Mouse (Mus musculus) MEL (cell line): ENCODE data around the gene Rbm47. TPM values are rescaled to one million over a fixed set of nuclear protein-coding genes. Genes with fewer than 3 reads are reported as not detected.

Experiments
- DNase-seq: peaks from one replicate; pipeline ENCODE4 v3.0.0; 2011; ENCODE audit warnings: low read depth, low spot score
- H3K27ac ChIP-seq: 2 replicates; pipeline ENCODE4 v1.5.1; 2012; ENCODE audit warnings: low read depth, mild to moderate bottlenecking, control low read depth, low read length, moderate library complexity; ENCODE audit not compliant: control insufficient read depth
- H3K27me3 ChIP-seq, 2 experiments: fragments of 150-350 bp in 1 of 2; sonication (generic) in 1 of 2; 2 replicates each; pipeline ENCODE4 v1.6.1; 2012; ENCODE audit warnings: low read length in 2 of 2, mild to moderate bottlenecking in 2 of 2, improper control_type of control experiment in 1 of 2, moderate library complexity in 1 of 2; ENCODE audit not compliant: insufficient read depth in 2 of 2, control insufficient read depth in 1 of 2
- H3K36me3 ChIP-seq, 2 experiments: 2 replicates each; pipeline ENCODE4 v1.6.1; 2012 to 2014; ENCODE audit warnings: low read length in 2 of 2, improper control_type of control experiment in 1 of 2, inconsistent platforms in 1 of 2, mild to moderate bottlenecking in 1 of 2; ENCODE audit not compliant: insufficient read depth in 2 of 2, control insufficient read depth in 1 of 2
- H3K4me1 ChIP-seq, 2 experiments: fragments of 150-350 bp in 1 of 2; sonication (generic) in 1 of 2; 2 replicates each; pipeline ENCODE4 v1.6.1; 2012; ENCODE audit warnings: low read length in 2 of 2, improper control_type of control experiment in 1 of 2, mild to moderate bottlenecking in 1 of 2; ENCODE audit not compliant: insufficient read depth in 2 of 2, control insufficient read depth in 1 of 2
- H3K4me3 ChIP-seq, 2 experiments: fragments of 150-350 bp in 1 of 2; sonication (generic) in 1 of 2; 2 replicates each; pipeline ENCODE4 v1.5.1; 2012; ENCODE audit warnings: low read depth in 2 of 2, low read length in 2 of 2, mild to moderate bottlenecking in 2 of 2, moderate library complexity in 2 of 2, control low read depth in 1 of 2, improper control_type of control experiment in 1 of 2; ENCODE audit not compliant: control insufficient read depth in 1 of 2, insufficient read depth in 1 of 2
- H3K79me2 ChIP-seq: 2 replicates; pipeline ENCODE4 v1.6.1; 2012; ENCODE audit warnings: mild to moderate bottlenecking, low read length, moderate library complexity; ENCODE audit not compliant: control insufficient read depth, poor library complexity, insufficient read depth
- H3K9ac ChIP-seq: 2 replicates; pipeline ENCODE4 v1.6.1; 2012; ENCODE audit warnings: low read depth, mild to moderate bottlenecking, control low read depth, low read length, moderate library complexity; ENCODE audit not compliant: control insufficient read depth, poor library complexity, severe bottlenecking
- H3K9me3 ChIP-seq: fragments of 150-350 bp; sonication (generic); replicated peaks from 2 replicates; pipeline ENCODE4 v1.6.1; 2012; ENCODE audit warnings: mild to moderate bottlenecking, low read length, improper control_type of control experiment, moderate library complexity; ENCODE audit not compliant: insufficient read depth
- CHD2 ChIP-seq: IDR thresholded peaks from 2 replicates; pipeline ENCODE4 v1.6.1; 2011; ENCODE audit warnings: low read length, improper control_type of control experiment
- E2F4 ChIP-seq: IDR thresholded peaks from 2 replicates; pipeline ENCODE4 v1.6.1; 2011; ENCODE audit warnings: low read depth, low read length, improper control_type of control experiment, borderline replicate concordance
- EP300 ChIP-seq, 2 experiments: IDR thresholded peaks; 2 replicates each; pipeline ENCODE4 v1.6.1; 2011; ENCODE audit warnings: improper control_type of control experiment in 2 of 2, low read length in 2 of 2, low read depth in 1 of 2, mild to moderate bottlenecking in 1 of 2
- GABPA ChIP-seq: IDR thresholded peaks from 2 replicates; pipeline ENCODE4 v1.6.1; 2012; ENCODE audit warnings: low read depth, mild to moderate bottlenecking, inconsistent platforms, low read length, improper control_type of control experiment, moderate library complexity
- HCFC1 ChIP-seq: IDR thresholded peaks from 2 replicates; pipeline ENCODE4 v1.6.1; 2012; ENCODE audit warnings: low read depth, mild to moderate bottlenecking, inconsistent platforms, low read length, improper control_type of control experiment, moderate library complexity
- KAT2A ChIP-seq: conservative IDR thresholded peaks from 2 replicates; pipeline ENCODE4 v1.6.1; 2012; ENCODE audit warnings: low read depth, low read length, improper control_type of control experiment, inconsistent platforms
- MAX ChIP-seq: IDR thresholded peaks from 2 replicates; pipeline ENCODE4 v1.6.1; 2011; ENCODE audit warnings: low read length, improper control_type of control experiment
- MAZ ChIP-seq: IDR thresholded peaks from 2 replicates; pipeline ENCODE4 v1.6.1; 2012; ENCODE audit warnings: low read depth, mild to moderate bottlenecking, inconsistent platforms, low read length, improper control_type of control experiment
- MEF2A ChIP-seq: IDR thresholded peaks from 2 replicates; pipeline ENCODE4 v1.6.1; 2014; ENCODE audit warnings: low read depth, mild to moderate bottlenecking, inconsistent platforms, low read length, improper control_type of control experiment; ENCODE audit not compliant: poor library complexity, insufficient replicate concordance, severe bottlenecking; ENCODE audit errors: extremely low read depth
- MXI1 ChIP-seq: IDR thresholded peaks from 2 replicates; pipeline ENCODE4 v1.6.1; 2011; ENCODE audit warnings: mild to moderate bottlenecking, low read depth, low read length, improper control_type of control experiment
- MYB ChIP-seq: IDR thresholded peaks from 2 replicates; pipeline ENCODE4 v1.6.1; 2011; ENCODE audit warnings: mild to moderate bottlenecking, low read depth, low read length, improper control_type of control experiment
- POLR2AphosphoS5 ChIP-seq: IDR thresholded peaks from 2 replicates; pipeline ENCODE4 v1.6.1; 2012; ENCODE audit warnings: low read depth, borderline replicate concordance, mild to moderate bottlenecking, inconsistent platforms, low read length, moderate library complexity, mixed read lengths
- RAD21 ChIP-seq: IDR thresholded peaks from 2 replicates; pipeline ENCODE4 v1.6.1; 2011; ENCODE audit warnings: mild to moderate bottlenecking, low read depth, low read length, improper control_type of control experiment
- RCOR1 ChIP-seq: IDR thresholded peaks from 2 replicates; pipeline ENCODE4 v1.6.1; 2012; ENCODE audit warnings: low read depth, mild to moderate bottlenecking, inconsistent platforms, low read length, improper control_type of control experiment
- SIN3A ChIP-seq: IDR thresholded peaks from 2 replicates; pipeline ENCODE4 v1.6.1; 2012; ENCODE audit warnings: low read length, improper control_type of control experiment, inconsistent platforms
- TAL1 ChIP-seq: IDR thresholded peaks from 2 replicates; pipeline ENCODE4 v1.6.1; 2012; ENCODE audit warnings: mild to moderate bottlenecking, inconsistent platforms, low read length, moderate library complexity, mixed read lengths
- UBTF ChIP-seq: IDR thresholded peaks from 2 replicates; pipeline ENCODE4 v1.6.1; 2012; ENCODE audit warnings: low read depth, mild to moderate bottlenecking, inconsistent platforms, low read length, improper control_type of control experiment, moderate library complexity, borderline replicate concordance; ENCODE audit not compliant: insufficient read depth
- USF1 ChIP-seq: IDR thresholded peaks from 2 replicates; pipeline ENCODE4 v1.6.1; 2014; ENCODE audit warnings: low read depth, mild to moderate bottlenecking, inconsistent platforms, low read length, improper control_type of control experiment, moderate library complexity
- USF2 ChIP-seq, 2 experiments: IDR thresholded peaks; 2 replicates each; pipeline ENCODE4 v1.6.1; 2011 to 2012; ENCODE audit warnings: improper control_type of control experiment in 2 of 2, low read length in 2 of 2, borderline replicate concordance in 1 of 2, inconsistent platforms in 1 of 2, low read depth in 1 of 2, mild to moderate bottlenecking in 1 of 2; ENCODE audit not compliant: insufficient read depth in 1 of 2
- ZC3H11A ChIP-seq: IDR thresholded peaks from 2 replicates; pipeline ENCODE4 v1.6.1; 2012; ENCODE audit warnings: low read depth, mild to moderate bottlenecking, inconsistent platforms, low read length, improper control_type of control experiment
- ZNF384 ChIP-seq: IDR thresholded peaks from 2 replicates; pipeline ENCODE4 v1.6.1; 2012; ENCODE audit warnings: low read depth, mild to moderate bottlenecking, inconsistent platforms, low read length, improper control_type of control experiment
- polyA plus RNA-seq, 2 experiments: library from polyadenylated mRNA; stranded (reverse) in 1 of 2; unstranded in 1 of 2; fragments of >175 nt in 1 of 2; fragments of >200 nt in 1 of 2; gene quantifications; 2 replicates each; pipeline versions ENCODE4 v1.2.1 to v1.2.4; 2012; ENCODE audit warnings: low replicate concordance in 2 of 2, low read depth in 1 of 2; ENCODE audit not compliant: insufficient read length in 2 of 2, insufficient read depth in 1 of 2, missing spikeins in 1 of 2
- total RNA-seq: library from RNA; depleted of rRNA; stranded (reverse); fragments of 300-350 nt; gene quantifications from 2 replicates; pipeline ENCODE4 v1.2.3, GENCODE M21; 2012

Gene Rbm47
- total and polyA plus RNA-seq, 3 experiments: not detected

DNA sequence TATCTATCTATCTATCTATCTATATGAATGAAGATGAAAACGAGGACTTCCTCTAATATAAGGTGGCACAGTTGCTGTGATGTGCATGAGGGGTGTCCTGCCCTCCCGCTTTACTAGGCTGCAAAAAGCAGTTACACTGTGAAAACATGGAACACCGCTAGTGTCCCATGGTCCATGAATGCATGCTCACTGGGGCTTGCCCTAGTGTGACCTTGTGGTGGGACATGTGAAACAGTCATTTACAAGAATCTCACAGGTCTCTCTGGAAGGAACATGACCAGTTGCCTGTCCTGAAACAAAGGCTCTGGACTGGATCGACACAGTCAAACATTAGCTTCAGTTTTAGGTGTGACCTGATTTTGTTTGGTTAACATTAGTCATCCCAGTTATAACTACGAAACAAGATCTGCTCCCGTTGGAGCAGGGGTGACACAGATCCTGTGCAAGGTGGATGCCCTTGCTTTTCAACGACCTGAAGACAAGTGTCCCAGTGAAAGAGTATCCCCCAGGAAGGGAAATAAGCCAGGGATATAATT, 132.1 kb downstream of the Rbm47 start:
- Histone ChIP-seq H3K27ac (no peak overlapping the region), H3K4me1 (no peaks in the 10 kb centered on the region), H3K27me3 (peaks cover 0 to 2% of the 10 kb centered on the region in 2 experiments; a peak in 1 of 4 replicates), H3K79me2 (no peaks in the 10 kb centered on the region), H3K36me3 (no peaks in the 10 kb centered on the region), H3K9ac (no peak overlapping the region), H3K9me3 (no peaks in the 10 kb centered on the region), H3K4me3 (no peak overlapping the region)
- DNase-seq: no peak
- no peak for TF ChIP-seq E2F4
- TF ChIP-seq SIN3A: no peak
- no peak for TF ChIP-seq MXI1
- no peak for TF ChIP-seq GABPA
- TF ChIP-seq KAT2A: no peak
- no peak for TF ChIP-seq MYB

DNA sequence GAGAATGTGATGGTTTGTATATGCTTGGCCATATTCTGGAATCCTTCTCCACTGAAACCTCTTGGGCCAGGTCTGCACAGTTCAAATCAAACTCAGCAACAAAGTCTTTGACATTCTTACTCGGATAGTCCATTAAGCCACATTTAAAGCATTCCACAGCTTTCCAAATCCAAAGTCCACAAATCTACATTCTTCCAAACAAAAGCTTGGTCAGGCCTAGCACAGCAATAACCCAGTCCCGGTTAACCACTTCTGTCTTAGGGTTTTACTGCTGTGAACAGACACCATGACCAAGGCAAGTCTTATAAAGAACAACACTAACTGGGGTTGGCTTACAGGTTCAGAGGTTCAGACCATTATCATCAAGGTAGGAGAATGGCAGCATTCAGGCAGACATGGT, 133.1 kb downstream of the Rbm47 start:
- TF ChIP-seq MAZ (no peak), KAT2A (no peak), POLR2AphosphoS5 (no peak), GABPA (no peak), RCOR1 (no peak), MAX (no peak), TAL1 (no peak), HCFC1 (no peak), RAD21 (no peak), UBTF (no peak), USF2 (IDR thresholded peaks at IDR 0.05; ENCODE audit: borderline replicate concordance in 1 of 2, insufficient read depth in 1 of 2, low read depth in 1 of 2, low read length in 2 of 2) (no peak), USF1 (no peak), ZNF384 (no peak), EP300 (IDR thresholded peaks at IDR 0.05; ENCODE audit: low read depth in 1 of 2, low read length in 2 of 2) (no peak), ZC3H11A (no peak), MEF2A (no peak), CHD2 (no peak)
- no peak overlapping the region for H3K4me3 ChIP-seq
- no peaks in the 10 kb centered on the region for H3K36me3 ChIP-seq
- peaks cover 0 to 4% of the 10 kb centered on the region in 2 experiments; a peak in 1 of 4 replicates for H3K27me3 ChIP-seq
- H3K4me1 ChIP-seq: no peaks in the 10 kb centered on the region
- no peak for DNase-seq
- no peak overlapping the region for H3K9ac ChIP-seq
- no peaks in the 10 kb centered on the region for H3K9me3 ChIP-seq
- no peak overlapping the region for H3K27ac ChIP-seq
- H3K79me2 ChIP-seq: no peaks in the 10 kb centered on the region
